Mouse (Mus musculus) MEL (cell line): ENCODE data around the gene Haao.

ENCODE experiments used
- CHD2 ChIP-seq: IDR thresholded peaks from 2 replicates; pipeline ENCODE4 v1.6.1; 2011; ENCODE audit warnings: low read length, improper control_type of control experiment
- CTCF ChIP-seq, 3 experiments: IDR thresholded peaks in 2 of 3; conservative IDR thresholded peaks in 1 of 3; 2 replicates each; pipeline ENCODE4 v1.5.1; 2011 to 2012; ENCODE audit warnings: low read length in 3 of 3, low read depth in 2 of 3, mild to moderate bottlenecking in 2 of 3, improper control_type of control experiment in 1 of 3, inconsistent platforms in 1 of 3, mixed read lengths in 1 of 3, moderate library complexity in 1 of 3; ENCODE audit not compliant: control insufficient read depth in 1 of 3, insufficient read depth in 1 of 3, poor library complexity in 1 of 3, severe bottlenecking in 1 of 3
- POLR2A ChIP-seq, 2 experiments: IDR thresholded peaks; 2 replicates each; pipeline ENCODE4 v1.6.1; 2011 to 2012; ENCODE audit warnings: low read length in 2 of 2, mild to moderate bottlenecking in 2 of 2, control low read depth in 1 of 2, improper control_type of control experiment in 1 of 2, low read depth in 1 of 2, moderate library complexity in 1 of 2; ENCODE audit not compliant: control insufficient read depth in 1 of 2, insufficient read depth in 1 of 2, poor library complexity in 1 of 2
- POLR2AphosphoS2 ChIP-seq: IDR thresholded peaks from 2 replicates; pipeline ENCODE4 v1.6.1; 2011; ENCODE audit warnings: low read length, improper control_type of control experiment
- RAD21 ChIP-seq: IDR thresholded peaks from 2 replicates; pipeline ENCODE4 v1.6.1; 2011; ENCODE audit warnings: mild to moderate bottlenecking, low read depth, low read length, improper control_type of control experiment
- UBTF ChIP-seq: IDR thresholded peaks from 2 replicates; pipeline ENCODE4 v1.6.1; 2012; ENCODE audit warnings: low read depth, mild to moderate bottlenecking, inconsistent platforms, low read length, improper control_type of control experiment, moderate library complexity, borderline replicate concordance; ENCODE audit not compliant: insufficient read depth
- USF1 ChIP-seq: IDR thresholded peaks from 2 replicates; pipeline ENCODE4 v1.6.1; 2014; ENCODE audit warnings: low read depth, mild to moderate bottlenecking, inconsistent platforms, low read length, improper control_type of control experiment, moderate library complexity
- USF2 ChIP-seq, 2 experiments: IDR thresholded peaks; 2 replicates each; pipeline ENCODE4 v1.6.1; 2011 to 2012; ENCODE audit warnings: improper control_type of control experiment in 2 of 2, low read length in 2 of 2, borderline replicate concordance in 1 of 2, inconsistent platforms in 1 of 2, low read depth in 1 of 2, mild to moderate bottlenecking in 1 of 2; ENCODE audit not compliant: insufficient read depth in 1 of 2
- ZMIZ1 ChIP-seq: IDR thresholded peaks from 2 replicates; pipeline ENCODE4 v1.6.1; 2012; ENCODE audit warnings: low read depth, mild to moderate bottlenecking, inconsistent platforms, low read length, improper control_type of control experiment, moderate library complexity

DNA sequence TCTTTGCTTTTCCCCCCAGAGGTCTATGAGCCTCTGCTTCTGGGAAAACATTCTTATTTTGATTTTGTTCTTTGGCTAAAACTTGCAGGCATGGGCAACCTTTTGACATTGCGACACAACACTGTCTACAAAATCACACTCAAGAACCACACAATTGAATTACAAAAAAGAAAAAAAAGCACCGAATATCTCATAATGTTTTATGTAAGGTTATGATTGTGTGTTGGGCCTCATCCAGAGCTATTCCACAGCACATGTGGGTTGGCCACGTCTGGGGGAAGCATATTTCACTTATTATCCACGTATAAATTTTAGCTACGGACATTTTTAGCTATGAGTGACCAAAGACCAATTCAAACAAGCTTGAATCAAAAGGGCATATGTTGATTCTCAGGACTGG is 38.0 kb upstream of the Haao start:
- TF ChIP-seq USF1 (no peak), POLR2A (IDR thresholded peaks at IDR 0.05; ENCODE audit: control insufficient read depth in 1 of 2, insufficient read depth in 1 of 2, low read depth in 1 of 2, low read length in 2 of 2, poor library complexity in 1 of 2) (no peak), RAD21 (no peak), ZMIZ1 (no peak), USF2 (IDR thresholded peaks at IDR 0.05; ENCODE audit: borderline replicate concordance in 1 of 2, insufficient read depth in 1 of 2, low read depth in 1 of 2, low read length in 2 of 2) (no peak), CTCF (IDR thresholded peaks at IDR 0.05 in 2 of 3, conservative IDR thresholded peaks at IDR 0.05 in 1 of 3; ENCODE audit: control insufficient read depth in 1 of 3, insufficient read depth in 1 of 3, low read depth in 2 of 3, low read length in 3 of 3, poor library complexity in 1 of 3, severe bottlenecking in 1 of 3) (no peak), CHD2 (no peak), POLR2AphosphoS2 (no peak), UBTF (no peak)
